10 mouse cellular contexts compared by ENCODE assay signal in the genomic region with DNA sequence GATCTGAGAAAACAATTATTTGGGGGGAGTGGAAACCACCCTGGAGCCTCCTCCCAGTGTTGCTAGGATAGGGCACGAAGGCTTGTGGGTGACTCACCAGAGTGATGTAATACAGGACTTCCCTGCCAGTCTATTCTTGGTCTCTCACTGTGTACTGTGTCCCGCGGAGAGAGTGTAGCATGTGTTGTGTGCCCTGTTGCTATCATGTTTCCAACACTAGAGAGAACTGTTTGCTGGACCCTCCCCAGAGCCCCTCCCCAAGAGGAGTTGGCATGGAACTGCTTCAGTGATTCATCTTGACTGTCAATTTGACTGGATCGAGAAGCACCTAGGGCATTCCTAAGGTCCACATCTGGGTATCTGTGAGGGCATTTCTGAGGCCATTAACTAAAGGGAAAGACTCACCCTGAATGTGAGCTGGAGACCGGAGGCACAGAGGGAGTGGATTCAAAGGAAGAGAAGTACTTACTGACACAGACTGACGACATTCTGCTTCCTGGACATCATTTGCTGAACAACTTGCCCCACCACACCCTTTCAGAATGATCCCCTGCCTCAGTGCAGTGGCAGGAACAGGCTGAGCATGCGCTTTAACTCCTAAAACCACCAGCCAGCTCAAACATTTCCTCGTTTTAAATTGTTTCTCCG. TPM values are rescaled to one million over a fixed set of nuclear protein-coding genes. Genes with fewer than 3 reads are reported as not detected.
A peak's percentile ranks its signal among the peaks of the same experiment; 100 is the strongest.
DNase-seq lines count a peak whose midpoint lies in the region; ATAC-seq lines count a peak whose summit lies in the region.
"Had no signal": no experiment of that assay in that cellular context is flagged by ENCODE, and none has a peak within 500 bp of the region (broad histone marks: within the 10 kb centered on the region; RNA-seq: fewer than 3 reads in every experiment).

No protein-coding gene starts in this region.

- H3K36me3 ChIP-seq in heart, embryonic 16.5 days (ENCODE audit: control insufficient read depth, insufficient read depth), result no peaks in the 10 kb centered on the region
- H3K36me3 ChIP-seq: midbrain, embryonic 13.5 days had no signal

- H3K4me3 ChIP-seq in heart, embryonic 16.5 days (ENCODE audit: low read length), result no peak overlapping the region
- H3K4me3 ChIP-seq: midbrain, embryonic 13.5 days had no signal

- DNase-seq in layer of hippocampus, adult 11-12 months (ENCODE audit: low spot score), result peak; percentile 40
- no peak for DNase-seq in layer of hippocampus, postnatal 14 days (ENCODE audit: low spot score in 2 of 2)
- DNase-seq in adrenal gland, postnatal 36 days, result peak; percentile 36 to 54
- no peak for DNase-seq in left cerebral cortex, postnatal 36 days (ENCODE audit: low spot score in 2 of 2)
- no peak for DNase-seq in embryo, embryonic 10.5 days (ENCODE audit: low spot score)

- intact Hi-C loops in left cerebral cortex, postnatal 36 days (cut with DNase I), result no loop called here

- peaks cover 3% of the 10 kb centered on the region; the same call in 1 of the 2 replicates for H3K4me1 ChIP-seq in heart, embryonic 16.5 days (ENCODE audit: control insufficient read depth, insufficient read depth, low read length)
- H3K4me1 ChIP-seq: midbrain, embryonic 13.5 days had no signal

- H3K9me3 ChIP-seq in heart, embryonic 16.5 days (replicated peaks; ENCODE audit: control insufficient read depth, low read length), result no peaks in the 10 kb centered on the region; the same call in 1 of the 2 replicates
- H3K9me3 ChIP-seq: midbrain, embryonic 13.5 days had no signal

- H3K9ac ChIP-seq in heart, embryonic 16.5 days (ENCODE audit: low read length), result no peak overlapping the region
- H3K9ac ChIP-seq: midbrain, embryonic 13.5 days had no signal

- 48% methylated on average over 9 of the region's 9 CpGs for WGBS in heart, embryonic 16.5 days

- no peaks in the 10 kb centered on the region for H3K27me3 ChIP-seq in heart, embryonic 16.5 days (ENCODE audit: control insufficient read depth, insufficient read depth, low read length)
- H3K27me3 ChIP-seq: midbrain, embryonic 13.5 days had no signal

- H3K4me2 ChIP-seq in heart, embryonic 16.5 days (ENCODE audit: low read depth, low read length), result no peak overlapping the region
- H3K4me2 ChIP-seq: midbrain, embryonic 13.5 days had no signal

- peak; percentile 81; the same call in 1 of the 2 replicates for ATAC-seq in heart, embryonic 16.5 days (replicated peaks; ENCODE audit: extremely low read depth, insufficient read depth, low FRiP score)
- ATAC-seq in monocyte, adult 5-6 weeks (replicated peaks; ENCODE audit: insufficient number of reproducible peaks, low FRiP score, low TSS enrichment, poor library complexity, severe bottlenecking), result peak; percentile 92
- ATAC-seq in activated CD4-positive, CD25-positive, alpha-beta regulatory T cell, adult 4 months, result no peak
- ATAC-seq: midbrain, embryonic 13.5 days had no signal

- H3K27ac ChIP-seq in heart, embryonic 16.5 days (ENCODE audit: low read length), result peak overlapping the region; percentile 45
- H3K27ac ChIP-seq: midbrain, embryonic 13.5 days had no signal

RNA-seq across cellular contexts. Expression of a gene that starts 9.2 kb away (rescaled TPM):
- total RNA-seq in layer of hippocampus, postnatal 14 days (2021), result 1 to 10 TPM in 1 of 2 experiments, under 1 TPM in 1; 0.45 to 1.1 TPM
- under 1 TPM in 1 of 2 experiments, not detected in 1; 0.36 TPM for total RNA-seq in adrenal gland, postnatal 36 days (2021)
- 0.27 and 0.56 TPM in 2 replicates for polyA plus RNA-seq in heart, embryonic 16.5 days (2015; fragmentation: Nextera tagmentation; extraction: Ambion mirVana)
- total RNA-seq in monocyte, adult 5-6 weeks (2017), result 0.58 TPM in 1 of 3 replicates, not detected in the others
- total RNA-seq in left cerebral cortex, postnatal 36 days (2021), result under 1 TPM; 0.25 to 0.29 TPM
- polyA plus RNA-seq in activated CD4-positive, CD25-positive, alpha-beta regulatory T cell, adult 4 months (2017; shearing (Covaris generic)), result under 1 TPM in 1 of 2 experiments, not detected in 1; 0.37 TPM
- polyA plus RNA-seq: midbrain, embryonic 13.5 days; testis, adult 2 months had no signal

Comparison
In these comparisons a context has a peak if more than half of its experiments do, and no peak if none do; other contexts are left out.
1. DNase-seq: peak in layer of hippocampus, adult 11-12 months (single experiment) and adrenal gland, postnatal 36 days (2 of 2); none in layer of hippocampus, postnatal 14 days (0 of 2), left cerebral cortex, postnatal 36 days (0 of 2) and embryo, embryonic 10.5 days (single experiment).